Mouse (Mus musculus) bone marrow macrophage, adult 2 months (primary cell): Measurements from ENCODE around the gene Nnmt.

ENCODE experiments used
- CTCF ChIP-seq: IDR thresholded peaks from 2 replicates; pipeline ENCODE4 v1.5.1; 2012; ENCODE audit warnings: low read depth, mild to moderate bottlenecking, low read length, moderate library complexity
- POLR2A ChIP-seq: IDR thresholded peaks from 2 replicates; pipeline ENCODE4 v1.6.1; 2012; ENCODE audit warnings: mild to moderate bottlenecking, low read depth, low read length, borderline replicate concordance

DNA sequence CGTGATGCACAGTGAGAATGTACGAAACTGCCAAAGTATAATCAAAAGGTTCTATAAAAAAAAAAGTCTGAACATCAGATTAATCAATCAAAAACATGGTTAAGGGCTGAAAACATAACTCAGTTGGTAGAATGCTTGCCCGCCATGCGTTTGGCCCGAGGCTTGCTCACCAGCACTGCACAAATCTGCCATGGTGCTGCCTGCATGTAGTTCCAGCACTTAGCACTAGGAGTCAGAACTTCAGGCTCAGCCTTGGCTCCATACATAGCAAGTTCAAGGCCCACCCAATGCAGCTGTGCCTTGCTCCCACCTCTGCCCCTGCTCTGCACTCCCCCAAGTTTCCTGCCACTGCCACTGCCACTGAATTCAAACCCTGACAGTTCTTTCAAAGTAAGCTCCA lies 744 bp upstream of the Nnmt start:
- TF ChIP-seq POLR2A (no peak), CTCF (no peak)
